Mouse (Mus musculus): Measurements from ENCODE around the gene Plcb4.

DNA sequence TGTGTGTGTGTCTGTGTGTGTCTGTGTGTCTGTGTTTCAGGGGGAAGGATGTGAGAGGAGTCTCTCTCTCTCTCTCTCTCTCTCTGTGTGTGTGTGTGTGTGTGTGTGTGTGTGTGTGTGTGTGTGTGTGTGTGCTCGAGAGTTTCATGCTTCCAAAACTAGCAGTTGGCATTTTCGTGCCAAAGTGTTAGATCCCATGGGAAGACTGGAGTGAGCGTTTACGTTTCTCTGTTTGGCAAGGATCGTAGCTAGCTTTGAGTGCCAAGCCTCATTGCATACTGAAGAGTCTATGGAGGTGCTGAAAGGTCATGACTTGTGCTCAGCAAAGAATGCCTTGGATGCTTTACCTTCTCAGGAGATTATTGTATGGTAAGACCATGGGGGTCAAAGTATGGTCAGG, 259.3 kb downstream of the Plcb4 start:
- TF ChIP-seq POLR2A (IDR thresholded peaks at IDR 0.05; ENCODE audit: low read depth, low read length) (no peak), CTCF (conservative IDR thresholded peaks at IDR 0.05; ENCODE audit: insufficient read depth, insufficient read length, low read depth, low read length) (no peak)
